Mouse (Mus musculus): ENCODE measurements around the gene Zfyve27.

Zfyve27 gene

DNA sequence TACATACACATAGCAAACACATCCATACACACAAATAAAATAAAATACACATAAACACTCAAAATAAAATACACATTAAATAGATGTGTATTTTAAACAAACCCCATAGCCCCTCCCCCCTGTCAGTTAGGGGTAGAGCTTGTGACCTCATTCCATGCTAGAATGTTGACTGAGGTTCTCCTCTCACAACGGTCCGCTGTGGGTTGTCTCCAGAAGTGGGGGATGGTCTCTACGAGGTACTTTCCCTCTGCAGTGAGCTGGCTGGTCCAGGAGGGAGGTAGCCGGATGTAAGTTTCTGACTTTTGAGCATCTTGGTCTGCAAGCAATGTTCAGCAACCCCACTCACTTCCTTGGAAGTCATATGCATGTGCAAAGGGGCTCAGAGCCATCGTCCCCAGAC, at the start of gene Zfyve27:
Gene Zfyve27 (plus strand): TSS at position 188 of the 400 bp plus-strand sequence.
- no peak for DNase-seq

DNA sequence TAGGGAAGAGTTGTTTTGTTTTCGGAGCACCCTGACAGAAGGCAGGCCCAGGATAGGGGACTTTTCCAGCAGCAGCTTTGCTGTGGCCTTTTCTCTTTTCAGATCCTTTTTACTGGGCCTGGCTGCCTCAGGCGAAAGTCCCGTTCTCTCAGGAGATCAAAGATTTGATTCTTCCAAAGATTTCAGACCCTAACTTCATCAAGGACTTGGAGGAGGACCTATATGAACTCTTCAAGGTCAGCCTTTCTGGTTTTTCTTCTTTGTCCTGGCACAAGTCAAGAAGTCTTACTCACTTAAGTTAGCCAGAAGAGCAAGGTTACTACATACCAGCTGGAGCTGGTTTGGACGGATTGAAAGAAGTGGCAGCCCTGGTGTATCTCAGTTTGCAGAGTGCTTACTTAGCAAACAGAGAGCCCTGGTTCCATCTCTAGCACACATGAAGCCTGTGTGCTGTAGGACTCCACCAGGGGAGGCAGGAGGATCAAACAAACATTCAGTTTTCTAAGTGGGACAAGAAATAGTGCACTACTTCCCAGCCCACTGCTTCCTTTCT, 47.9 kb upstream of the Zfyve27 start:
- no peak for DNase-seq

DNA sequence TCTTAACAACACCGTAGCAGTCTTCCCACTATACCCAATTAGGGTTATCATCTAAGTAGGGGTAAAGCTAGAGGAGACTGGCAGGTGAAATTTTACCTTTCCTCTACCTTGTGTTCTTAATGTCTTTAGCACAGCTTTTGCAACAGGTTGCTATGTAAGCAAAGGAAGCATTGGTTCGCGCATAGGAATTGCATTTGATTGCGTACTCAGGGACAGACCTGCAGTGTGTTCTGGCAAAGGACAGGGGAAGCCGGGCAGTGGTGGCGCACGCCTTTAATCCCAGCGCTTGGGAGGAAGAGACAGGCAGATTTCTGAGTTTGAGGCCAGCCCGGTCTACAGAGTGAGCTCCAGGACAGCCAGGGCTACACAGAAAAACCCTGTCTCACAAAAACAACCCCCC, 45.6 kb upstream of the Zfyve27 start:
- DNase-seq: no peak

DNA sequence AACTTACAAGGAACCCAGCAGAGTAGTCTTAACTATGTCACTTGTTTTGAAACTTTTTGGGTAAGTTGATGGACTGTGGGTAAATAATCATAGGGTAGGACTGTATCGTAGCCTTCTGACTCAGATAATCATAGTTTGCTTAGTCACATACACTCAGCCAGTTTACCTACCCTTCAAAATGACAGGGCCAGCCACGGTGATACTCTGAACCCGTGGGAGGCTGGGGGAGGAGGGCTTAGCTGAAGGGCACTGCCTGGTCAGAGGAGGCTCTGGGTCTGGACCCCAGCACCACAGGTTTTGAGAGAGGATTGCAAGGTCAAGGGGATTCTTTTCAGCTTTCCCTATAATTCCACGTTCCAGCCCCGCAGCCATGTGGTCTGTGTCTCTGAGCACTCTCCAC, 45.2 kb upstream of the Zfyve27 start:
- DNase-seq: no peak

DNA sequence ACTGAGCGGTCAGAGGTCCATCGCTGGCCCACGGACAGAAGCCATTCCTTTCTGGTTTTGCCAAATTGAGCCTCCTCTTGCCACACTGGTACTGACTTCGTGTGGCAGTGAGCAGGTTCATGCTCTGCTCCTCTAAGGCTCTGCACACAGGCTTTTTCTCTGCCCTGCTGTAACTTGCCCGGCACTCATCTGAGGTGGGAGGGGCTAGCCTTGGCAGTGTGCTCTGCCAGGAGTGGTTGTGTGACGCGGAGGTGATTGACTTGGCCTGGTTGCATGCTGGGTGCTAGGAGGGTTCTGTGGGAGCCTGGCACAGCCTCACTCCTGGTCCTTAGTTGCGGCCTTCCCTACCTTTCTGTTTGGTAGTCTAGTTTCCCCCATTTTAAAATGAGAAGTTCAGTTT, 43.3 kb upstream of the Zfyve27 start:
- DNase-seq: no peak

DNA sequence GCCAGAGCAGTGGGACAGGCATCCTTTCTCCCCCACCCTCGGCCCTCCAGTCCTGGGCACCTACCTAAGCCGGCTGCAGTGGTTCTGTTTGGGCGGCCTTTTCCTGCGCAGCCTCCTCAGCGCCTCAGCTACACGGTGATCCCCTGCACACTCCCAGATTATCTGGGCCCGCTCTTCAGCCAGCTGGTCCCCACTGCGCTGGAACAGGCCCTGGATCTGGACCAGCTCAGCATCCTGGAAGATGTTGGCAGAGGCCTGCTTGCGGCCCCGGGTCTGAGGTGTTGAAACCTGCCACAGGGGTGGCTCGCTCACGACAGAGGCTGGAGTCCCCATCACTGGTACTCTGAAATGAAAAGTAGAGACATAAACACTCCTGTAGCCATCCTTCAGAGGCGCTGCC, 39.1 kb upstream of the Zfyve27 start:
- no peak for DNase-seq

DNA sequence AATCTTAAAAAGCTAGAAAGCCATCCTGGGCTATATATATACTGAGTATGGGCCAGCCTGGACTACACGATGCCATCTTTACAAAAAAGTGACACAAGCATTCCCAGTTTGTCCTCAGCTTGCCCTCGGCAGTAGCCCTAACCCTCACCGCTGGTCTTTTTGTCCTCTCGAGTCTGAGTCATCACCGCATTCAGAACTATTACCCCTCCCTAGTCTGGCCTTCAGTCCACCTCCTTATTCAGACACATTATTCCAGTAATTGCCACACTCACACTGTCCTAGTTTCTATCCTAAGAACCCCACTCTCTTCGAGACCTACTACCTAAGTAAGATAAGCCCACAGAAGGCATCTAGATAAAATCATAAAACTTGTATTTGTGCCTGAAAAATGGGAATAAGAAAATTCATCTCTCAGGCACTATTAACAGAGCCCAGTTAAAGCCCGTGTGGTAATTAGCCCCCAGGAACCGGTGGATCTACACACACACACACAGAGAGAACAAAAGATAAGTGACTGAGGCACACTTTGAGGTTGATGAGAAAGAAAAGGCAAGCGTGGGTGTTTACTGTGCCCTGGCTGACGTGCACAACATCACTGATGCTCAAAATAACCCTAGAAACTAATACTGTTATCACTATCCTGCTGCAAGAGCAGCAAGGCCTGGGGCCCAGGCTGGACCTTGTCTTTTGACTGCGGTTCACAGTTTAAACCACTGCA, 38.1 kb upstream of the Zfyve27 start:
- no peak for DNase-seq

DNA sequence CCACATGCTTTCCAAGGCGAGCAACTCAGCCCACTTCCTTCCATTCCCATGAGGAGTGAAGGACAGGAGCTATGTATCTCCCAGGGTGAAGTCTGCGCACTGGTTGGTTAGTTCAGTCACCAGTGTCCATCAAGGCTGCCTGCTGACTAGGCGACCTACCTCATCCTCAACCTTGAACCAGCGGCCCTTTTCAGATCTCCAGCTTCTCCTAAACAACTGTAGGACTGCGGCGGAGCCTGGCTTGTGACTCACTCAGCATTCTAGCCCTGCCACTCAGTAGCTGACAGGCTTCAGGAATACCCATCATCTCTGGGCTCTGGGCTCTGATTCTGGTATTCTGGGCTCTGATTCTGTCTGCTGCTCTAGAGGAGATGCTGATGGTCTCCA, 37.5 kb upstream of the Zfyve27 start:
- no peak for DNase-seq

DNA sequence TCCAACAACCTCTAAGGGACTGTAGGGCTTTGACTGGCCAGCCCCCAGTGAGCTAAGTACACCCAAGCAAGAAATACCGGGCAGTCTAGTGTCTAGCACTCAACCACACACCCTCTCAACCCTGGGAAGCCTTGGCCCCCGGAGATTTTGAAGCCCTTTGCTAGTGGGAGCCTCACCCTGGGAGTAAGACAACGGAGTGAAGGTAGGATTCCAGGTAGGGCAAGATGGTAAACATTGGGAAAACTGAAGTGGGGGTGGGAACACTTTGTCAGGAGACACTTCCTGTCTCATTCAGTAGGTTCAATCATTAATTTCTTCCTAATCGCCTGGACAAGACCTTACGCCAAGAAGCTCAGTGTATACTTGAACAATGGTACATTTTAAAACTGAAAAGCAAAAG, 36.7 kb upstream of the Zfyve27 start:
- DNase-seq: no peak

DNA sequence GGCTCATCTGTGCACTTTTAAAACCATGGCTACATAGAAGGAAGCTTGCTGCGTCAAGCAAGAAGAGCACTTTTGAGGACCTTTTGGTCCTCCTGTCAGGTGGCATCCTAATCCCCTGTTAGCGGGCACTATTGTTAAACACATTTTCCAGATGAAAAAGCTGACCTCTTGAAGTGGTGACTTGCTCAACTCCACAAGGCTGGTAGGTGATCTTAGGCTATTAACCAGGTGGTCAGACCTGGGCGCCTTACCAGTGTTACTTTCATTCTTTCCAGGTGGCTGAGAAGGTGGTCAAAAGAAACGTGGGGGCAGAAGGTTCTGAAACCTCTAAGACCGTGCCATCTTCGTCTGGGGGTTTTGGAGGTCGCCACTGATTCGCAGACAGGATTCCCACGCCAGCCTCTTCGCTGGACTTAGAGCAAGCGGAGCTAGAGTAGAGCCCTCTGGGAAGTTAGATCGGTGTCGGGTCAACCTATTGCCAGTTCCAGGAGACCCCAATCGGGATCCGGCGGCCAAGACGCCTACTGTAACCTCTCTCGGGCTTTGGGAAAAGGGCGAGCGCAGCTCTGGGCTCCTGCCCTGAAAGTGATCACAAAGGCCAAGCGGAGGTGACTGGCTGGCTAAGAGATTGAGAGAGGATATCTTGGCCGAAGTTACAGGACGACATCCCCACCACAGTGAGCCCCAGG, 35.6 kb upstream of the Zfyve27 start:
- DNase-seq: peak; percentile 34

DNA sequence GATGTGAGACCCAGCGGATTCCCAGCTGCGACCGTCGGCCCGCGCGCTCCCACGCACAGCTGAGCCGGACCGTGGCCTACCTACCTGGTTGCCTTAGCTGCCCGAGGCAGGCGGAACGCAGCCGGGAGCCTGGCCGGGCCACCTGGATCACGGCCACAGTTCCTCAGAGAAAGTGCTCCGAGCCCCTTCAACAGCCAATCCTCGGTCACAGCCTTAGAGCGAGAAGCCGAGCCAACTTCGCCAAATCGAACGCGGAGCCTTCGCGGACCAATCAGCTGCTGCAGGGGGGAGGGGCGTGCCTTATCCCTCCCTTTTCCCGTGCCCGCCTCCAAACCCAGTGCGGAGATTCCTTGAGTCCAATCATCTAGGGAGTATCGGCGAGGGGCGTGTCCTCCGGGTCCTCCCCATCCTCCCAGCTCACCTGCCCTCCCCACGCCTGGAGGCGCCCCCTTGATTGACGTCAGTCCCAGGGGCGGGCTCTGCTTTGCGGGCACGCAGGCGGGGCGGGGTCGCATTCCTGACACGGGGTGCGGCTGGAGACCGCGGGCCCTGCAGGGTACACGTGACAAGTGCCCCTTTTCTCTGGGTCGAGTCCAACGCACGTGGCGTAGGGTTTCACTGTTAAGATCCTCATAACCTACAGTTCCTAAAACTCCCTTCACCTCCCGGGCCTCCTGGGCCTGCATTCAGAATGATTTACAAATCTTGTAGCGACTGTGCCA, 34.8 kb upstream of the Zfyve27 start, which contains the start of gene Avpi1:
Gene Avpi1 (minus strand): TSS at position 273 of the 722 bp plus-strand sequence.
- peak; percentile 100 for DNase-seq

DNA sequence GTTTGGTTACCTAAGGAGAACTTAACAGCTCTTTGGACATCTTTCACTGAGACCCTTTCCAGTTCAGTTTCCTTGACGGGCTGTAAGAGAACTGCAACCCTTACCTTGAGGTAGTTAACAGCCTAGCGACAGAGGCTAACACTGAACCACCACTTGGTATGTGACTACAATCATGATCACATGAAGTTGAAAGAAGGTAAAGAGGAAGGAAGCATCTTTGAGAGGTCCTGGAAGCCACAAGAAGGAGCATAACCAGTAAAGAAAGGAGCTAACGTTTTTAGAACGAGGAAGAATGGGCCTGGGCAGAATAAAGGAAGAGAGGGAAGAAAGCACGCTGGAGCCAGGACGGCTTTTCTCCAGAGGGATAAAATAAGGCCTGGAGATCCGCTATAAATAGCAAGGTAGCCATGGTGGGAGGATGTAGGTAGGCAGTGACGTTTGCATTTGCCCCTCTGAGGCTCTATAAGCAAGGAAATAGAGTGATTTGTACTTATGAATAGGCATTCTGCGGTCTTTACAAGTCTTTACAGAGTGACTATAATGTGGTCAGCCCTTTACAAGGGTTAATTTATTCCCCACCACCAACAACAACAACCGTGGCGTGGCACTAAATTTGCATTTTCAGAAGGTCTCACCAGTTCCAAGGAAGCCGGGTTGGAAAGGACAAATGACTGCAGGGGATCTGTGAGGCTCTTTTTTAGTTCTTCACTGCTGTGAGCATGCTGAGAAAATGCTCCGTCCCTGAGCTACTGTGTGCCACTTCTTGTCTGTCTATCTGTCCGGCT, 34.0 kb upstream of the Zfyve27 start:
- no peak for DNase-seq

DNA sequence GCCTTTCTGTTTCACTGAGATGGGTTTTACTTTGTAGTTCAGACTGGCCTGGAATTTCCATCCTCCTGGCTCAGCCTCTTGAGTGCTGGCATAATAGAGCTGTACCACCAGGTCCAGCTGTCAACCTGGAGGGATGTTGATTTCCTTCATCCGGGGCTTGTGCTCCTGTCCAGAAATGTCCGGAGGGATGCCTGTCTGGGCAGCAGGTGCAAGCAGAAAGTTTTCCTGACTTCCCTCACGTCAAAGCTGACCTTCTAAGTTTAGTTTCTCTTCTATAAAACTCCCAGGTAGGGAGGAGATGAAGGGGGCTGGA, 33.5 kb upstream of the Zfyve27 start:
- no peak for DNase-seq

DNA sequence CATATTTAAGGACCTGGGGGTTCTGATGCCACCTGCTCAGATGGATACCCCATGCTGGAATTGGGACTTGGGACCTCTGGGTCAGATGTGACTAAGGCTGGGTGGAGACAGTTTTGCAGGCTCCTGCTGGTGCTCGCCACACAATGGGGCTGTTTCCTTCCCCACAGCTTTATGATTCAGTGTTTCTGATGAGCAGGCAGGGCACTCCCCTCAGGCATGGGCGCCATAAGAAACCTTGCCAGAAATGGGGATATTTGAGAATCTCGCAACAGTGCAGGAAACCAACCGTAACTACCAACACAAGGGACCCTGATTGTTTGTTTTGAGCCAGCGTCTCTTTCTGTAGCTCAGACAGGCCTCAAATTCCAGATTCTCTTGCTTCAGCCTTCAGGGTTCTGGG, 32.6 kb upstream of the Zfyve27 start:
- no peak for DNase-seq

DNA sequence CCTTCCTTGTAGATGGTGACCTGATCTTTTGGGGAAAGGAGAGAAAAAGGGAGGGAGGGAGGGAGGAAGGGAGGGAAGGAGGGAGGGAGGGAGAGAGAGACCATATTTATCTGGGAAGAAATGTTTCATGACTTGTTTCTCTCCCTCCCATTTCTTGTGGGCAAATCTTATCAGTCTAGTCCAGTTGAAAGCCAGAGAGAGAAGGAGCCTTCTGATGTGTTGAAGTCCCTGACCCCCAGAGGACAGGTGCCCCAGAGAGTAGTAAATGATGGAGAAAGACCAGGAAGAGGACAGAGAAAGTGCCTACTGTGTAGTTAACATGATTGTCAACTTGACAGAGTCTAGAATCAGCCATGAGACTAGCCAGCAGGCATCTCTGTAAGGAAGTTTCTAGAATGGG, 28.7 kb upstream of the Zfyve27 start:
- DNase-seq: no peak

DNA sequence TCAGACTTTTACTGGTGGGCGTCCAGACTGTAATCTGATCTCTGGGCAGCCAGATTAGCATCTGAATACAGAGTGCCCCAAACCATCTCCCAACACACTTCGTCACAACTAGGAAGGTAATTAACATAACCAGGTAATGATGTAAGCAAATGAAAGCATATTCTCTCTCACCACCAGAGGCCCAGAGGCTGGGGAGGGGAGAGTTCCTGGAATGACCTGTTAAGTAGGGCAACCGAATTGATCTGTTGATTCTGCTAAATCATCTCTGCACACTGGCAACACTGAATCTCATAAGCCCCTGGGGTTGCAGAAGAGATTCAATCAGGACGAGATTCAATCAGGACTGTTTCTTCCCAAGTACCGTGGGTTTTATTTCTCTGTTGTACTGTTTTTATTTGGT, 27.6 kb upstream of the Zfyve27 start:
- no peak for DNase-seq

DNA sequence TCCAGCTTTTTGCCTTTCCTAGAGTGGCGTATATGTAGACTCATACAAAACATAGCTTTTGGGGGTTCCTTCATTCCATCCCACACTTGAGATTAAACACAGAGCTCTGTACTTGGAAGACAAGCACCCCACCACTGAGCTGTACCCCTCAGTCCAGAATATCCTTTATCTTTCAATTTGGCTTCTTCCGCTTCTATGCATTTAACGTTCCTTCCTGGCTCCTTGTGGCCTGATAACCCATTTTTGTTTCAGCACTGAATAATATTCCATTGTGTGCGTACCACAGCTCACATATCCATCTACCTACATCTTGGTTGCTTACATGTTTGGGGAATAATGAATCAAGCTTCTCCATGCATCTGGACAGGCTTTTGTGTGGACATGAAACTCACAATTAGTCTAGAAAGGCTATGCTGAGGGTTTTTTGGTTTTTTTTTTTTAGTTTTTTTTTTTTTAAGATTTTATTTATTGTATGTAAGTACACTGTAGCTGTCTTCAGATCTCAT, 26.5 kb upstream of the Zfyve27 start:
- no peak for DNase-seq

DNA sequence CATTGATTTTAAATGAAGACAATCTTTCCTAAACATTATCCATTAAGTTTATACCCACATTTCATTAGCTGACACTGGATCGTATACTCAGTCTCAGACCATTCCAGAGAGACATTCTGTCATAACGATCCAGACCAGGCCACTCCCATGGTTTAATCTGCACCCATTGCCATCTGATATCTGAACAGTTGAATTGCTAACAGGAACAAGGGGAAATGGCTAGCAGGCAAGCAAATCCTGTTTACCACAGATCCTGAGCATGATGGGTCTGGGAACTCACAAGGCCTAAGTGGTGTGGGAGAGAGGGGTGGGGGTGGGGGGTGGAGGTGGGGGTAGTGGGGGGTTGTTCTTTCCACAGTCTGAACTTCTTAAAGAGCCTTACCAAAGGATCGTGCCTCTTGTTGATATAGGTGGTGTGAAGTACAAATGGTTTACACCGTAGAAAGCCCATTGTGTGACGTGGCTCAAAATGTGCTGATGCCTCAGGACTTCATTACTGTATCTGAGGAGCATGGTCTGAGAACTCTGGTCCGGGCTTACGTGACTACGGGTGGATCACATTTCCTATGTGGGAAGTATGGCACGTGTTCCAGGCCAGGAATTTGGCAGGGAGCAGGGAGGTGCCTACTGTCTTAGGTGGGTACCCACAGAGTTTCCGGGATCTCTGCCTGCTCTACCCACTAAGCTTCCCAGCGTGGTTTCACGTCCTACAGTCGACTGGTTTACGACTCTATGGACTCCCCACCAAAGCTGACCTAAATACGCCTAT, 25.1 kb upstream of the Zfyve27 start:
- DNase-seq: no peak

DNA sequence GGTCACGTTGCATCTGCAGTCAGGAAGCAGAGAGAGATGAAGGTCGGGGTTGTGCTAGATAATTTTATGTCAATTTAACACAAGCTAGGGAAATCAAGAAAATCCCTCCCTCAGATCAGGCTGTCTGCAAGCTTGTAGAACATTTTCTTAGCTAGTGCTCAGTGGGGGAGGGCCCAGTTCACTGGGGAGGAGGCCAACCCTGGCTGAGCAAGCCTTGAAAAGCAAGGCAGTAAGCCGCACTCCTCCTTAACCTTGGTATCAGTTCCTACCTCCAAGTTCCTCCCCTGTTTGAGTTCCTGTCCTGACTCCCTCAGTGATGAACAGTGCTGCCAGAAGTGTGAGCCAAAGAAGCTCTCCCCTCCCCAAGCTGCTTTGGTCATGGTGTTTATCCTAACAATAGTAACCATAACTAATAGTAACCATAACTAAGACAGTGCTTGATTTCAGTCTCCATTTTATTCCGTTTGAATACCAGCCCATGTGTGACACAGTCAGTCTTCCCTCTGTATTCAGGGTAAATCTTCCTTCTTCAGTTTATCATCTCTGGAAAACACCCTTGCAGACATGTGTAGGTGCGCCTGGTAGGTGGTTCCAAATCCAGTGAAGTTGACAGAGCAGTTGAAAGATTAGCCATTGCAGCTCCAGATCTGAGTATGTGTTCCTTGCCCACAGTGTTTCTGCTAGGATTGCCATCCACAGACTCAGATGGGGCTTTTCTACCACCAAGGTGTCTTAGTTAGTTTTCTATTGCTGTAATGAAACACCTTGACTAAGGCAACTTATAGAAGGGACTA, 23.8 kb upstream of the Zfyve27 start:
- no peak for DNase-seq

DNA sequence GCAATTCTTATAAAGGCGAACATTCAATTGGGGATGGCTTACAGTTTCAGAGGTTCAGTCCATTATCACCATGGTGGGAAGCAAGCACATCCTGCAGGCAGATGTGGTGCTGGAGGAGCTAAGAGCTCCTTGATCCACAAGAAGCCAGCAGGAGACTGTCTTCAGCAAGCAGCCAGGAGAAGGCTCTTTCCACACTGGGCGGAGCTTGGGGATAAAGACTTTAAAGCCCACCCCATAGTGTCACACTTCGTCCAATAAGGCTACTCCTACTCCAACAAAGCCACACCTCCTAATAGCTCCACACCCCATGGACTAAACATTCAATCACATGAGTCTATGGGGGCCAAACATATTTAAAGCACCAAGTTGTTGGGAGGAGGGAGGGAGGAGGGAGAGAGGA, 21.8 kb upstream of the Zfyve27 start:
- no peak for DNase-seq

DNA sequence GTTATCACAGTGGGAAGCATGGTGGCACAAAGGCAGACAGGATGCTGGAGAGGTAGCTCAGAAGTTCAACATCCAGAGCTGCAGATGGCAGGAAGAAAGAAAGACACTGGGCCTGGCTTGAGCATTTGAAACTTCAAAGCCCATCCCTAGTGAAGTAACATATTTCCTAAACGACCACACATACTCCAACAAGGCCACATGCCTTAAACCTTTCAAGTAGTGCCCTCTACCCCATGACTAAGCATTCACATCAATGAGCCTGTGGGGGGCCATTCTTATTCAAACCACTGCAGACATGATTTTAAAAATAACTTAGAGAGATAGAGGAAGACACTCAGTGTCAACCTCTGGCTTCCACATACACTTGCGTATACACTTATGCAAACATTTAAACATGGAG, 21.0 kb upstream of the Zfyve27 start:
- no peak for DNase-seq
